Mouse (Mus musculus) retina, embryonic 14.5 days (tissue): ENCODE data around the gene Klk1b22.
"Not testable (repeated sequence)": the region's sequence is repeated elsewhere in the genome, so short reads cannot be mapped to it uniquely, and the experiment has no call there.

Experiments used
- DNase-seq: peaks from one replicate; pipeline ENCODE4 v3.0.0-alpha.2; 2015; ENCODE audit warnings: low spot score

Gene Klk1b22

DNA sequence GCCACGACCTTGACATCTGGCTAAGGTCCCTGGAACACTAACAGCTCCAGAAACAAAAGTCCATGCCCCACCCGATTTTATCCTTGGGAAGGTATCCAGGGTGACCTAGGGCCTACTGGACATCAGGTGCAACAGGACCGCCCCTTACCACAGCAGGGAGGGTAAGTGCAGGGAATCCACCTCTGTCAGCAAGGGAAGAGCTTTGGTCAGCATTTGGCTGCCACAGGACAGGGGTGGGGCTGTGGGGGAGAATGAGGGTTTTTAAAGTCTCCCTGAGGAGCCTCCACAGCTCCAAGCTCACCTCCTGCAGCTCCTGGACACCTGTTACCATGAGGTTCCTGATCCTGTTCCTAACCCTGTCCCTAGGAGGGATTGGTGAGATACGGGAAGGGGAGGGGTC lies at the start of gene Klk1b22:
Gene Klk1b22 (plus strand): TSS at position 301 of the 400 bp plus-strand sequence.
- no peak for DNase-seq

DNA sequence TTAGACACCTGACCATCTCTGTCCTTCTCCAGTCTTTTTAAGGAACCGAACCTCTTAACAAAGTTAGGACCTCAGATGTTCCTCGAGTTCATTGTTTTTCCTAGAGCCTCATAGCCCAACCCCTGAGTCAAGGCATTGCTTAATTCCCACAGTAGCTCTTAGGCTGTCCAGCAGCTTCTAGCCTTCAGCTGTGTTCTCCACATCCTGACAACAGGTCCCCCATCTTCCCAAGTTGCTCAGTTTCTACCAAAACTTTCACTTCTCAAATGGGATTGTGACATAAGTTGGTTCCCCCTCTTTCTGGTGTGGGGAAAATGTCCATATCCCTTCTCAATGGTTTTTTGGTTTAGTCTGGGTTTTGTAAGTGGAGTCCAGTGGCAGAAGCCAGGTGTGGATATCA lies 40.4 kb upstream of the Klk1b22 start:
- no peak for DNase-seq

DNA sequence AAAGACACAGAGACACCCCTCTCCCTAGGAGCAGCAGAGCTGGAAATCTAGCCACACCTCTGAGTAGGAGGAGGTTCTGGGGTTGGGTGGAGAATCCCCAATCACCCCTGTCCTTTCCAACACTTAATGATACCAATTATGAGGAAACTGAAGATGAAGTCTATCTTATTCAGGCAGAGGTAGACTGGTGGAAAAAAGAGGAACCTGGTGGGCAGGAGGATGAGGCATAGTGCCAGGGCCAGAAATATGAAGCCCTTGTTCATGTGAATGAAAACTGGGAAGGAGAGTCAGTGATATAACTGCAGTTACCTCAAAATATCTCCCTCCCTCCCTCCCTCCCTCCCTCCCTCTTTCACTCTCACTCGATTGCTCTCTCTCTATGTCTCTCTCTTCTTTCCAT lies 34.8 kb upstream of the Klk1b22 start:
- DNase-seq, result no peak

DNA sequence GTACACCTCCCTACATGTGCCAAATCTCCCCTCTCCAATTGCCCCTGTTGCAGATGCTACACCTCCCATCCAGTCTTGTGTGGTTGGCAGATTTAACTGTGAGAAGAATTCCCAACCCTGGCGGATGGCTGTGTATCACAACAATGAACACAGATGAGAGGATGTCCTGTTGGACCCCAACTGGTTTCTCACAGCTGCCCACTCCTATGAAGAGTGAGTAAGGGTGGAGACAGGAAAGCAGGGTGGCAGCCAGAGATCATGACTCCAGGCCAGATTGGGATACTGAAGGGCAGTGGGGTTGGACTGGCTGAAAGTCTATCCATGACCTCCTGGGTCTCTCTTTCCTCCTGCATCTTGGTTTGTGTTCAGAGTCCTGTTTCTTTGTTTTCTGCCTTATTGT lies 16.4 kb upstream of the Klk1b22 start:
- DNase-seq, result no peak

DNA sequence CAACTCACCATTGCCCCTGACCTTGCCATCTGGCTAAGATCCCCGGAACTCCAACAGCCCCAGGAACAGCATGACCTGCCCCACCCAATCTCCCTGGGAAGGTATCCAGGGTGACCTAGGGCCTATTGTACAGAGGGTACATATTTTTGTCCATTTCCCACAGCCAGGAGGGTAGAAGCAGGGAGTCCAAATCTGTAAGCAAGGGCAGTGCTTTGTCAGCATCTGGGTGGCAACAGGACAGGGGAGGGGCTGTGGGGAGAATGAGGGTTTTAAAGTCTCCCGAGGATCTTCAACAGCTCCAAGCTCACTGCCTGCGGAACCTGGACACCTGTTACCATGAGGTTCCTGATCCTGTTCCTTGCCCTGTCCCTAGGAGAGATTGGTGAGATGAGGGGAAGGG lies 10.4 kb upstream of the Klk1b22 start, which contains the start of gene Klk1b21:
Gene Klk1b21 (plus strand): TSS at position 301 of the 400 bp plus-strand sequence.
- not testable (repeated sequence) for DNase-seq

DNA sequence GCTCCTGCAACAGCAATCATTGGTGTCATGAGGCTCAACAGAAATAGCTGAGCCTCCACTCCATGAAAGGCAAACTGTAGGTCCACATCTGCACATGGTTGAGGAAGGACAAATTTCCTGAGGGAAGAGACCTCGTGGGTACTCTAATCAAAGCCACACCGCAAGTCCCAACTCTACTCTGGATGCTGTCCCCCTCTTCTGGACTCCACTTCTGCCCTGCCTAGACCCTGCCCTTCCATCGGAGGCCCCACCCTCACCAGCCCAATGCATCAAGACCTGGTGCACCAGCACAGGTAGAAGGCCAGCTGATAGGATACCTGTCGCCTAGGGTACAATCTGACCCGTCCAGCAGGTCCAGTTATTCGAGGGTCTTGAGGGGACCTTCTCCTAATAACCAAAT lies 11.0 kb downstream of the Klk1b22 start:
- no peak for DNase-seq

DNA sequence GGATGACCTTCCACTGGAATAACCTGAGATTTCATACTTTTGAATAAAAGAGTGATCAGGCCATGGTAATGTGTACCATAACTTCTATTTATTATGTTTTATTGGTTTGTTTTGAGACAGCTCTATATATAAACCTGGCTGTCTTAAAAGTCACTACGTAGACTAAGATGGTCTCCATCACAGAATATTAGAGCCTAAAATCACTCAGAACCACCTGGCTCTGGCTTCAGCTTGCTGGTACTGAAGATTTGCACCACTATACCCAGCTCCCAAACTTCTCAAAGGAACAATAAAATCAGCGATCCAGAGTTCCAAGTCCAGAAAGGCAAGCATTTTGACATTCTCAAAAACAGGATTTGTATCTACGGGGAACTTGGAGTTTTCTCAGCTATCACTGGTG lies 24.0 kb downstream of the Klk1b22 start, which contains the start of gene Klk1b16:
Gene Klk1b16 (plus strand): TSS at position 301 of the 400 bp plus-strand sequence.
- no peak for DNase-seq
